Mouse (Mus musculus) liver, postnatal 0 days (tissue): ENCODE results near the gene Fas.

Experiments
- CTCF ChIP-seq: sonication (generic); IDR thresholded peaks from 2 replicates; pipeline ENCODE4 v1.5.1; 2016; ENCODE audit warnings: antibody characterized with exemption, low read depth
- EP300 ChIP-seq: IDR thresholded peaks from 2 replicates; pipeline ENCODE4 v1.6.1; 2016; ENCODE audit warnings: antibody characterized with exemption, low read depth, mild to moderate bottlenecking

DNA sequence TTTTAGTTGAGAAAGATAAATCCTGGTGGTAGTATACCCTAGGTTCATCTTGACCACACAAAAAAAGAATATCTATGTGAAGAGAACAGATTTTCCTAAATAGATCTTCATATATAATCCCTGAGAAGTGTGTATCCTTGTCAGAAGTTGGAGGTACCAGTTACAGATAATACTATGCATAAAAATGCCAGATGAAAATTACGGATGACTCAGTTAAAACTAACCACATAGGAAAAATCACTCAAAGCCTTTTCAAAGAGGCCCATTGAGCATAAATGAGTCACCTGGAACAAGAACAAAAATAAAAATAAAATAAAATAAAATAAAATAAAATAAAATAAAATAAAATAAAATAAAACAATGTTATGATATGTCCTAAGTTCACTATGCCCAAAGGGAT, 72.2 kb downstream of the Fas start:
- TF ChIP-seq CTCF (no peak), EP300 (no peak)
